Mouse (Mus musculus) bone marrow, adult 2 months (tissue): ENCODE results near the gene Glod4. TPM values are rescaled to one million over a fixed set of nuclear protein-coding genes. Genes with fewer than 3 reads are reported as not detected.

Experiments used
- H3K27ac ChIP-seq: fragments of 200-500 bp; 2 replicates; pipeline ENCODE4 v1.5.1; 2012; ENCODE audit warnings: low read depth, mild to moderate bottlenecking, control low read depth, inconsistent platforms, low read length; ENCODE audit not compliant: control insufficient read depth, poor library complexity, insufficient read depth
- H3K4me1 ChIP-seq: fragments of 200-500 bp; 2 replicates; pipeline ENCODE4 v1.6.1; 2011; ENCODE audit warnings: low read length; ENCODE audit not compliant: control insufficient read depth, insufficient read depth
- H3K4me3 ChIP-seq: fragments of 200-500 bp; replicated peaks from 2 replicates; pipeline ENCODE3; 2011; ENCODE audit warnings: mild to moderate bottlenecking, low read depth, low read length, control low read depth; ENCODE audit not compliant: control insufficient read depth
- CTCF ChIP-seq: fragments of 200-500 bp; IDR thresholded peaks from 2 replicates; pipeline ENCODE4 v1.5.1; 2011; ENCODE audit warnings: low read length, control low read depth; ENCODE audit not compliant: control insufficient read depth, insufficient read depth
- POLR2A ChIP-seq: fragments of 200-500 bp; IDR thresholded peaks from 2 replicates; pipeline ENCODE4 v1.6.1; 2011; ENCODE audit warnings: low read depth, mild to moderate bottlenecking, control low read depth, low read length, borderline replicate concordance; ENCODE audit not compliant: control insufficient read depth
- WGBS: fragments of 180-500 bp; shearing (Covaris S2); methylation state at CpG from one replicate; pipeline ENCODE4 v1.1.7; 2018; 5-methylcytosine and 5-hydroxymethylcytosine counted together
- polyA plus RNA-seq: library from polyadenylated mRNA; stranded (reverse); fragments of >200 nt; gene quantifications from 2 replicates; pipeline ENCODE4 v1.2.4, GENCODE M21; 2011; ENCODE audit warnings: low replicate concordance; ENCODE audit not compliant: missing spikeins, insufficient read depth, insufficient read length

The Glod4 gene
- 23.6 and 25.0 TPM in 2 replicates for polyA plus RNA-seq

DNA sequence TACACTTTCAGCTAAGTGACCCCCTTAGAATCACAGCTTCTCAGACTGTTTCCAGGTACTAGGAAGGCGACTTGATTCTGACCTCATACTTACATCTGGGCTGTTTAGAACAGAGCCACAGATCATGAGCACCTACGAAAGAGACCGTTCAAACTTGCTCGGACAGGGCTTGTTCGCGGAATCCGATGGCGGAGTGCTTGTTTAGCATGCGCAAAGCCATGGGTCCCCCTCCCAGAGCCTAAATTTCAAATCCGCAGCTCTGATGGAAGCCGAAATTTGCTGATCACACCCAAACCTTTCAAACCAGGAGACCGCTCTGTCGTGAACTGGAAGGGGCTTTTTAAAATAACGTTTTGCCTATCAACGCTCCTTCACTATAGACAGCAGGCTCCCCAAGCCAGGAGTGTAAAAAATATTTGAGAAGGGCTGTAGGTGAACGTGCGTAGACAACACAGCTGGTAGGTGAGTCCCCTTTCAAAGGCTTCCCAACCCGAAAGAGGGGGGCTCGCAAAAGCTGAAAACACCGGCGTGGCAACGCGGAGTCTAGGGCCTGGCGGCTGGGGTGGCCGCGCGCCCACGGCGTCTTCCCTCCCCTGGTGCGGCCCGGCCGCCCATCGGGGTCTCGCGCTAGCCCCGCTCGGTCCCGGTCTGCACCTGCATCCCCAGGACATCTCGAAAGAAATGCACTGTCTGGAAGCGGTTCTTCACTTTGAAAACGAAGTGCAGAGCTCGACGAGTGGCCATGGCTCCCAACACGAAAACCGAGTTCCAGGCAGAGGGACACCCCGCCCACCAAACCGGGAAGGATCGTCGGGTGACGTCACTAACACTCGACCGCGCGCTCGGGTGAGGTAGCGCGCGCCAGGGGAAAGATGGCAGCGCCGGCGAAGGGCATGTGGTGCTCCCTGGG, at the start of gene Glod4, which contains the start of gene Mrm3:
Glod4 (minus strand) TSS at position 825 of the 910 bp plus-strand sequence.
Mrm3 (plus strand) TSS at position 815 of the 910 bp plus-strand sequence.
- under 1% methylated on average over 61 of the region's 61 CpGs for WGBS
- TF ChIP-seq CTCF = no peak
- peak; percentile 78; the same call in 1 of the 2 replicates for TF ChIP-seq POLR2A
- peak within 1 kb of the TSS; percentile 83 for H3K4me3 ChIP-seq
- H3K4me1 ChIP-seq = no peaks in the 10 kb centered on the region; the same call in 1 of the 2 replicates
- no peak within 1 kb of the TSS; the same call in 1 of the 2 replicates for H3K27ac ChIP-seq

DNA sequence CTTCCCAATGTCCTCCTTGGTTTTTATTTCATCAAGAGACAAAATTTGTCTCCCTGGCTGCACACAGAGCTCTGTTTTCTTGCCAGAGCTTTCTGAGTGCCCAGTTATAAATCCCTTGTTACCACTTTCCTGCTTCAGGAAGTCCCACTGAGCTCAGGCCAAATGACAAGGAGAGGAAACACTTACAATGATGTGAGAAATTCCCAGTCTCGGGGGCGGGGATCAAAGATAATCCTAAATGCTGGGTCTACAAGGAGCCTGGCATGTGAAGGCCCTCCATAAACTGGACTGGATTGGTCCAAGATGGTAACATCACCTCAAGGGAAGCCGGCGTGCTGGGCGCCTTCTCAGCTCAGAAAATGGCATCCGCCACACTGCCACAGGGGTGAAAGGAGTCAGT, 49.3 kb upstream of the Glod4 start:
- H3K27ac ChIP-seq = no peak overlapping the region
- TF ChIP-seq CTCF (no peak), POLR2A (no peak)
- 87% methylated on average over 6 of the region's 6 CpGs for WGBS
- H3K4me1 ChIP-seq = peaks cover 2% of the 10 kb centered on the region; the same call in 1 of the 2 replicates
- no peak overlapping the region for H3K4me3 ChIP-seq

GRCm38 (mm10) chr11:76292398-76292797, 48.9 kb upstream of the Glod4 start:
- Histone ChIP-seq H3K27ac (no peak overlapping the region), H3K4me1 (peaks cover 2% of the 10 kb centered on the region; the same call in 1 of the 2 replicates), H3K4me3 (no peak overlapping the region)
- WGBS = 71% methylated on average over 15 of the region's 15 CpGs
- TF ChIP-seq POLR2A (no peak), CTCF (no peak)

GRCm38 (mm10) chr11:76291960-76292359, 48.4 kb upstream of the Glod4 start:
- Histone ChIP-seq H3K4me1 (peaks cover 2% of the 10 kb centered on the region; the same call in 1 of the 2 replicates), H3K27ac (no peak overlapping the region), H3K4me3 (no peak overlapping the region)
- whole genome bisulfite sequencing = 86% methylated on average over 4 of the region's 4 CpGs
- TF ChIP-seq POLR2A (no peak), CTCF (no peak)

DNA sequence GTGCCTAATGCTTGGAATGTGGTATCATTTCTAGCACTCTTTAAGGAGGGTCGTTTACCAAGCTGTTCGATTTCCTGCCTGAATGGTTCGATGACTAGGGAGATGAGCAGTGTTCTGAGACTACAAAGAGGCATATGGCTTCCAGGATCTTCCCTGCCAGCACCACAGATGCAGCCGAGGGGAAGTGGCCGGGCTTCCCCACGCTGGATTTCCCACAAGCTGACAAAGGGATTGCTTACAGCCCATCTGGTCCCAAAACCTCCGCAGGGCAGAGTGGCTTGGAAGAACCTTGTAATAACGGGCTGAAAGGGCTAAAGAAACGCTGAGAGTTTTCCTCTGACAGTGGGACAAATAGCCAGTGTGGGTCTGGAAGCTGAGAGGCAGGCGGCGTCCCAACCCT, 46.8 kb upstream of the Glod4 start:
- WGBS = 60% methylated on average over 11 of the region's 11 CpGs
- TF ChIP-seq POLR2A = no peak
- no peak for TF ChIP-seq CTCF
- Histone ChIP-seq H3K27ac (no peak overlapping the region), H3K4me3 (no peak overlapping the region), H3K4me1 (peaks cover 2% of the 10 kb centered on the region; the same call in 1 of the 2 replicates)

DNA sequence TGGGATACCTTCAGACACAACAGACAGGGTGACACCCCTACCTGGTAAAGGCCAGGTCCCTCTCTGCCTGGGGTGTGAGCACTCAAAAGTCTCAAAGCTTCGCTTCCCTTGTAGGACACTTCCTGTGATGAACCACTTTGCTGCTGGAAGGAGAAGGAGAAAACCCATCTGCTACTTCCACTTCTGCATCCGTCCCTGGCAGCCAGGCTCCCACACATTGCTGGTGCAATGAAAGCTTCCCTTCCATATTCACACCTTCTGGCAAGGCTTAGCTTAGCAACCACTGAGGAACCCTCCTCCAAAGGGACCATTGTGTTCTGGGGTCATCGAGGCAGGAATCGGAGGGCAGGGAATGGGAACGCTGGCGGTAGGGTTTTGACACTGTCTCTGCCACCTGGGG, 45.1 kb upstream of the Glod4 start:
- 67% methylated on average over 6 of the region's 6 CpGs for WGBS
- Histone ChIP-seq H3K4me3 (no peak overlapping the region), H3K4me1 (peaks cover 2% of the 10 kb centered on the region; the same call in 1 of the 2 replicates), H3K27ac (0 out of 2 replicates have a peak overlapping the region, but pooled peaks have one; percentile 11)
- no peak for TF ChIP-seq POLR2A
- no peak for TF ChIP-seq CTCF

DNA sequence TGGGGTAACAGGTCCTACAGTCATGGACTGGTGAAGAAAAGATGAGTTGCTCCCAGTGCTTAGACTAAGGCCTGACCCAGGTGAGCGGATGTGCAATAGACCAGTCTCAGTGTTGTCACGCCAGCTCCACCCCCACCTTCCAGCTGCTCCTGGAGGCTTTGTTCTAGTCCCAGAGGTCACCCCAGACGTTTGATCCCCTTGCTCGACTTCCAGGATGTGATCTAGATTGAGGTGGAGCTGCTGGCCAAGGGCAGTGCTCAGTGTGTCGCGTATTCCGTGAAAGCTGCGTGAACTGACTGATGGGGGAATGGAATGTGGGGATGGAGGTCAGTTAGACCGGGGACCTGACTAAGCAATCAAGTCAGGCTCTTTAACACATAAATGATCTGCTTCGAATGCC, 43.8 kb upstream of the Glod4 start:
- no peak overlapping the region for H3K27ac ChIP-seq
- WGBS = 81% methylated on average over 10 of the region's 10 CpGs
- peaks cover 2% of the 10 kb centered on the region; the same call in 1 of the 2 replicates for H3K4me1 ChIP-seq
- no peak overlapping the region for H3K4me3 ChIP-seq
- TF ChIP-seq CTCF (no peak), POLR2A (no peak)

DNA sequence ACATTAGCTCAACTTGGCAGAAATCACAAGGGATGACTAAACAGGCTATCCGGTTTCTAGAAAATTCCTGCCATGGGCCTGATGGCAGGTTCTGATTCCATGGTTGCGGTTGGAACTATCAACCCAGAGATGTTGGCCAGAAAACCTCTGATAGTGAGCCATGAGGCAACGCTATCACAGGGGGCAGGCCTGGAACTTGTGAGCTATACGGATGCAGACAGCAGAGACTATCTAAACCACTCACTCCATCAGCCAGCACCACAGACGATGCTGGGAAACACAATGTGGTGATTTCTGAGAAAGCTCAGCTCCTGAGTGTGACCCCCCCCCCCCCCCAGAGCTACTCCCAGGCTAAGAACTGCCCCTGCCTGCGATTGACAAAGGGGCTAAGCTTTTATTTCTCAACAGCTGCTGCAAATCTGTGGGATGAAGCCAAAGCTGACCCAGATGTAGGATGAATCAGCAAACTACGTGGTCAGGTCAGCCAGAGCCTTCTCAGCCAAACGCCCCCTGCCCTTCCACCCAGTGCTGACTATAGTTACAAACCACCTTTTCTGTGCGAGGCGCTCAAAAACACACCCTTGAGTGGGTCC, 43.1 kb upstream of the Glod4 start:
- 55% methylated on average over 10 of the region's 10 CpGs for WGBS
- H3K4me1 ChIP-seq = peaks cover 2% of the 10 kb centered on the region; the same call in 1 of the 2 replicates
- TF ChIP-seq CTCF (no peak), POLR2A (no peak)

More for the DNA sequence above, 43.1 kb upstream of the Glod4 start:
- no peak overlapping the region for H3K4me3 ChIP-seq
- H3K27ac ChIP-seq = no peak overlapping the region
